Mouse (Mus musculus): ENCODE measurements around the gene Ppp1r21.

The Ppp1r21 gene

GRCm38 (mm10) chr17:88614234-88614633 lies 84.3 kb downstream of the Ppp1r21 start:
- peak; percentile 92 for DNase-seq (ENCODE audit: low spot score)

- no peak for DNase-seq (ENCODE audit: low spot score)
Measured at GRCm38 (mm10) chr17:88614733-88615132, 84.8 kb downstream of the Ppp1r21 start.

- no peak for DNase-seq (ENCODE audit: low spot score)
Measured at GRCm38 (mm10) chr17:88615492-88616155, 85.7 kb downstream of the Ppp1r21 start.

DNA sequence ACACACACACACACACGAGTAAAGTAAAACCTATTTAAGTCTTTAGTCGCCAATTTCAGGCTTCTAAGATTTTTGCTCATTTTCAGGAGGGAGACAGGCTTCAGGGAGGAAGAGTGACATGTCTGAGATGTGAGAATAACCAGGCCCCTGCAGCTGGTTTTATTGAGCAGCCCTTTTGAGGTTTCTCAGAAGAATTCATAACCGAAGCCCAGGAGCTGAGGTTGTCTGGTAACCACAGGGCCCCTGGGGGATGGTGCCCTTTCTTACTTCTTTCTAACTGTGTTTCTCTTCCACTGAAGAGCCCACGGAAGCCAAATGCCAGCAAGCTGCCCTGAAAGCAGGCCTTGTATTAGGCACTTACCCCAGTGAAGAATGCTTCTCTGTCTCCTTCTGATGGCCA lies 91.0 kb downstream of the Ppp1r21 start:
- no peak for DNase-seq (ENCODE audit: low spot score)

DNA sequence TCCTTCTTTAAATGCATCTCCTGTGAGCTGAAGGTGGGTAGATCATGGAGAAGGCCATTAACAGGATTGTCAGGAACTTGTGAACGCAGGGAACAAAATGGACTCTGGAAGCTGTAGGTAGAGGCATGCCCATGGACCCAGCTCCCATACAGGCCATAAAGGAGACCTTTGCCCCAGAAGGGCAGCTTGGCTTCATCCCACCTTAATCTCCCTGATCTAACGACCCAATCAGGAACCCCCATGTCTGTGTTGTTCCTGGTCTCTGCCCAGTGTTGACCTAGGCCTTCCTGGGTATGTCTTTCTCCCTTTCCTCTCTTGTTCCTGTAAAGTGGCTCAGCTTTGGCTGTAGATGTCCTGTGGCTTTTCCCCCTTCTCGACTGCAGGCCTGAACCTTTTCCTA lies 91.5 kb downstream of the Ppp1r21 start:
- DNase-seq (ENCODE audit: low spot score): no peak

- no peak for DNase-seq (ENCODE audit: low spot score)
Measured at GRCm38 (mm10) chr17:88622711-88623110, 92.8 kb downstream of the Ppp1r21 start.

GRCm38 (mm10) chr17:88624386-88624785 lies 94.5 kb downstream of the Ppp1r21 start:
- no peak for DNase-seq (ENCODE audit: low spot score)

DNA sequence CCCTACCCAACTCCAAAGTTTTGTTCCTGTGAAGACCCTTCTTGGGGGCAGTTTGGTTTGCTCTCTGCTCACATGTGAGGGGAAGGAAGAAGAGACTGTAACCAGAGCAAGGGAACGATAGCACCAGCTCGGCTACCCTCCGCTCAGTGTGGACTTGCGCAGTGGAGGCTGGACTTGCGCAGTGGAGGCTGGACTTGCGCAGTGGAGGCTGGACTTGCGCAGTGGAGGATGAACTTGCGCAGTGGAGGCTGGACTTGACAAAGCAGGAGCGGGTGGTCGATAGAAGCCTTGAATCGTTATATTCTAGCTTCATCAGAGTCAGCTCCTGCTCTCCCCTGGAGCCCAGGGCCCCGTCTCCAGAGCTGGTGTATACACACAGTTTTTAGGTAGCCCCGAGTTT lies 95.4 kb downstream of the Ppp1r21 start:
- DNase-seq (ENCODE audit: low spot score): no peak

GRCm38 (mm10) chr17:88625931-88626330 lies 96.0 kb downstream of the Ppp1r21 start:
- DNase-seq (ENCODE audit: low spot score): no peak

- no peak for DNase-seq (ENCODE audit: low spot score)
Measured at GRCm38 (mm10) chr17:88626347-88626811, 96.5 kb downstream of the Ppp1r21 start.

DNA sequence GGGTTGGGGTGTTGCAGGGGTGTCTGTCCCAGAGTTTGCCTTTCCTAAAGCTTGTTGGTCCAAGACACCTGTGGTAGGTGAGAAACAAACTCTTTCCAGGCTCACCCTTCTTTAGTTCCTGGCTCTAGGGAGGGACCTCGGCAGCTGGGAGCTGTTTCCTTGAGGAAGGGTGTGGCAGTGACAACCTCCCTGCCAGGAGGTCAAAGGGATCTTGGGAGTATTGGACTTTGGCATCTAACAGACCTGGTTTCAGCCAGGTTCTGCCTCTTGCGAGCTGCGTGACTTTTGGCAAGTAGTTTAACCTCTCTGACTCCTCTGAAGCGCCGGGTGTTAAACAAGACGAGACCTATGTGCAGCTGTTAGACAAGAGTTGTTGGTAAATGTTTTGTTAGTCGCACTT lies 97.2 kb downstream of the Ppp1r21 start:
- no peak for DNase-seq (ENCODE audit: low spot score)

DNA sequence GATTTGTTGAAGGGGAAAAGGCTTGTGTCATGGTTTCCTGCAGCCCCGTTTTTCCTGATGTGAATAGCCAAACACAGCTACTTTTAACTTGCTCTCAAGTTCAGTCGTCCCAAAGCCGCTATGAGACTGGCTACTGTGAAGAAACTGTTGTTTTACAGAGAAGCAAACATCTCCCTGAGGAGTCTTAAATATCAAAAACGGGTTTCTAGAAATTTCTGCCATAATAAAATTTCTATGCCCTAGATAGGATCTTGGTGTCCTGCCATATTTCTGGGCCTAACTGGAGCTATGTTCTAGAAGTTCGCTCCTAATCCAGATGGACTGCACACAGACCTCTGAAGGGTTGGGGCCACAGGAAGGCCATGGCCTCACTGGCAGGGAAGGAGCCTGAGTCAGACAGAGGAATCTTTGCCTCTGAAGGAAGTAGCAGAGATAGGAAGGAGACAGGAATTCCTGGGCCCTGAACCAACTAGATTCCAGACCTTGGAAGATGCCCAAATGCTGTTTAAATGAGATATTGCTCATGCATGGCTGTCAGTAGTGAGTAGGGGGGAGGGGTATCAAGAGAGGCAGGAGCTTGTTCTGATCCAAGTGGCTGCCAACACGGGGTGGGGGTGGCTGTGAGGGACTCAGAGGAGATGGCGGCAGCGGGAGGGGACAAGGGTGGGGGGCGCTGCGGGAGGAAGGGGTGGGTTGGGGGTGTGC lies 98.9 kb downstream of the Ppp1r21 start:
- peak; percentile 89 for DNase-seq (ENCODE audit: low spot score)

DNA sequence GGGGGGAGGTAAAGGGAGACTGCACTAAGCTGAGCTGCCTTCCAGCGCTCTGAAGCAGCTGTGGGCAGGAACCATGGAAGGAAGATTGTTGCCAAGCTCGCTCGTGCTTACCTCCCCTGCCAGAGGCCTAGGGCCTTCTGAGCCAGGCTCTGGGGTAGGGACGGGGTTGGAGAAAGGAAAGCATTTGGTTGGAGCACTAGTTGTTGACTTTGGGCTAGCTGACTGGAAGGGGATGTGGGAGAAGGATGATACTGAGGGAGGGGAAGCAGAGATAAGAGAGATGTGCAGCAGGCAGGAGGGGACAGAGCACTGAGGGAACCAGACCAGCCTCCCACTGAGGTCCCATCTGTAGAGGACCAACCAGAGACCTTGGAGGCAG lies 99.5 kb downstream of the Ppp1r21 start:
- peak; percentile 67 for DNase-seq (ENCODE audit: low spot score)

GRCm38 (mm10) chr17:88629931-88630553 lies 100.1 kb downstream of the Ppp1r21 start:
- DNase-seq (ENCODE audit: low spot score): peak; percentile 60

DNA sequence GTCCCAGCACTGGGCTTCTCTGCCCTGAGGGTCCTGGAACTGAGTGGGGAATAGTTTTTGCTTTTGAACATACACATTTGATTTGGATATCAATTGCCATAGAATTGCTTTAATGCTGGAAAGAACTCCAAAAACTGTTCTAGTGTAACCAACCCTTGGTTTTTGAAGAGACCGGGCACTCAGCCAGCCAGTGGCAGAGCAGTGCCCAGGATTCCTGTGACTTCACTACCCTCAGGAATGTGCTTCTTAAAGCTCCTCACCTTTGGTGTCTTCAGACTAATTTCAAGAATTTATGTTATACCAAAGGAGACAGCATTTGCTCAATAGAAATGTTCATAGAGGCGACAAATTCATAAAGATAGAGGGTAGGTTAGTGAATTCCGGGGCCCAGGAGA lies 100.6 kb downstream of the Ppp1r21 start:
- DNase-seq (ENCODE audit: low spot score): peak; percentile 64

GRCm38 (mm10) chr17:88632631-88633030 lies 102.7 kb downstream of the Ppp1r21 start:
- no peak for DNase-seq (ENCODE audit: low spot score)

- DNase-seq (ENCODE audit: low spot score): no peak
Measured at GRCm38 (mm10) chr17:88636076-88636475, 106.2 kb downstream of the Ppp1r21 start.

- no peak for DNase-seq (ENCODE audit: low spot score)
Measured at GRCm38 (mm10) chr17:88636587-88636986, 106.7 kb downstream of the Ppp1r21 start.
